Mouse (Mus musculus) MEL (cell line): ENCODE measurements around the gene Vti1b. TPM values are rescaled to one million over a fixed set of nuclear protein-coding genes. Genes with fewer than 3 reads are reported as not detected.

ENCODE experiments used
- DNase-seq: peaks from one replicate; pipeline ENCODE4 v3.0.0; 2011; ENCODE audit warnings: low read depth, low spot score
- H3K27ac ChIP-seq: 2 replicates; pipeline ENCODE4 v1.5.1; 2012; ENCODE audit warnings: low read depth, mild to moderate bottlenecking, control low read depth, low read length, moderate library complexity; ENCODE audit not compliant: control insufficient read depth
- H3K27me3 ChIP-seq, 2 experiments: fragments of 150-350 bp in 1 of 2; sonication (generic) in 1 of 2; 2 replicates each; pipeline ENCODE4 v1.6.1; 2012; ENCODE audit warnings: low read length in 2 of 2, mild to moderate bottlenecking in 2 of 2, improper control_type of control experiment in 1 of 2, moderate library complexity in 1 of 2; ENCODE audit not compliant: insufficient read depth in 2 of 2, control insufficient read depth in 1 of 2
- H3K36me3 ChIP-seq, 2 experiments: 2 replicates each; pipeline ENCODE4 v1.6.1; 2012 to 2014; ENCODE audit warnings: low read length in 2 of 2, improper control_type of control experiment in 1 of 2, inconsistent platforms in 1 of 2, mild to moderate bottlenecking in 1 of 2; ENCODE audit not compliant: insufficient read depth in 2 of 2, control insufficient read depth in 1 of 2
- H3K4me1 ChIP-seq, 2 experiments: fragments of 150-350 bp in 1 of 2; sonication (generic) in 1 of 2; 2 replicates each; pipeline ENCODE4 v1.6.1; 2012; ENCODE audit warnings: low read length in 2 of 2, improper control_type of control experiment in 1 of 2, mild to moderate bottlenecking in 1 of 2; ENCODE audit not compliant: insufficient read depth in 2 of 2, control insufficient read depth in 1 of 2
- H3K4me3 ChIP-seq, 2 experiments: fragments of 150-350 bp in 1 of 2; sonication (generic) in 1 of 2; 2 replicates each; pipeline ENCODE4 v1.5.1; 2012; ENCODE audit warnings: low read depth in 2 of 2, low read length in 2 of 2, mild to moderate bottlenecking in 2 of 2, moderate library complexity in 2 of 2, control low read depth in 1 of 2, improper control_type of control experiment in 1 of 2; ENCODE audit not compliant: control insufficient read depth in 1 of 2, insufficient read depth in 1 of 2
- H3K79me2 ChIP-seq: 2 replicates; pipeline ENCODE4 v1.6.1; 2012; ENCODE audit warnings: mild to moderate bottlenecking, low read length, moderate library complexity; ENCODE audit not compliant: control insufficient read depth, poor library complexity, insufficient read depth
- H3K9ac ChIP-seq: 2 replicates; pipeline ENCODE4 v1.6.1; 2012; ENCODE audit warnings: low read depth, mild to moderate bottlenecking, control low read depth, low read length, moderate library complexity; ENCODE audit not compliant: control insufficient read depth, poor library complexity, severe bottlenecking
- H3K9me3 ChIP-seq: fragments of 150-350 bp; sonication (generic); replicated peaks from 2 replicates; pipeline ENCODE4 v1.6.1; 2012; ENCODE audit warnings: mild to moderate bottlenecking, low read length, improper control_type of control experiment, moderate library complexity; ENCODE audit not compliant: insufficient read depth
- BHLHE40 ChIP-seq: IDR thresholded peaks from 2 replicates; pipeline ENCODE4 v1.6.1; 2012; ENCODE audit warnings: low read depth, mild to moderate bottlenecking, inconsistent platforms, low read length, improper control_type of control experiment, borderline replicate concordance
- CTCF ChIP-seq, 3 experiments: IDR thresholded peaks in 2 of 3; conservative IDR thresholded peaks in 1 of 3; 2 replicates each; pipeline ENCODE4 v1.5.1; 2011 to 2012; ENCODE audit warnings: low read length in 3 of 3, low read depth in 2 of 3, mild to moderate bottlenecking in 2 of 3, improper control_type of control experiment in 1 of 3, inconsistent platforms in 1 of 3, mixed read lengths in 1 of 3, moderate library complexity in 1 of 3; ENCODE audit not compliant: control insufficient read depth in 1 of 3, insufficient read depth in 1 of 3, poor library complexity in 1 of 3, severe bottlenecking in 1 of 3
- GABPA ChIP-seq: IDR thresholded peaks from 2 replicates; pipeline ENCODE4 v1.6.1; 2012; ENCODE audit warnings: low read depth, mild to moderate bottlenecking, inconsistent platforms, low read length, improper control_type of control experiment, moderate library complexity
- MAFK ChIP-seq: IDR thresholded peaks from 2 replicates; pipeline ENCODE4 v1.6.1; 2011; ENCODE audit warnings: low read depth, mild to moderate bottlenecking, low read length, improper control_type of control experiment, borderline replicate concordance
- NRF1 ChIP-seq: IDR thresholded peaks from 2 replicates; pipeline ENCODE4 v1.6.1; 2014; ENCODE audit warnings: low read depth, mild to moderate bottlenecking, inconsistent platforms, low read length, improper control_type of control experiment, moderate library complexity; ENCODE audit not compliant: poor library complexity, insufficient read depth, severe bottlenecking
- POLR2A ChIP-seq, 2 experiments: IDR thresholded peaks; 2 replicates each; pipeline ENCODE4 v1.6.1; 2011 to 2012; ENCODE audit warnings: low read length in 2 of 2, mild to moderate bottlenecking in 2 of 2, control low read depth in 1 of 2, improper control_type of control experiment in 1 of 2, low read depth in 1 of 2, moderate library complexity in 1 of 2; ENCODE audit not compliant: control insufficient read depth in 1 of 2, insufficient read depth in 1 of 2, poor library complexity in 1 of 2
- RAD21 ChIP-seq: IDR thresholded peaks from 2 replicates; pipeline ENCODE4 v1.6.1; 2011; ENCODE audit warnings: mild to moderate bottlenecking, low read depth, low read length, improper control_type of control experiment
- RCOR1 ChIP-seq: IDR thresholded peaks from 2 replicates; pipeline ENCODE4 v1.6.1; 2012; ENCODE audit warnings: low read depth, mild to moderate bottlenecking, inconsistent platforms, low read length, improper control_type of control experiment
- SMC3 ChIP-seq: IDR thresholded peaks from 2 replicates; pipeline ENCODE4 v1.6.1; 2011; ENCODE audit warnings: low read depth, low read length, improper control_type of control experiment
- TCF12 ChIP-seq: IDR thresholded peaks from 2 replicates; pipeline ENCODE4 v1.6.1; 2014; ENCODE audit warnings: low read depth, mild to moderate bottlenecking, inconsistent platforms, low read length, improper control_type of control experiment, moderate library complexity
- UBTF ChIP-seq: IDR thresholded peaks from 2 replicates; pipeline ENCODE4 v1.6.1; 2012; ENCODE audit warnings: low read depth, mild to moderate bottlenecking, inconsistent platforms, low read length, improper control_type of control experiment, moderate library complexity, borderline replicate concordance; ENCODE audit not compliant: insufficient read depth
- ZC3H11A ChIP-seq: IDR thresholded peaks from 2 replicates; pipeline ENCODE4 v1.6.1; 2012; ENCODE audit warnings: low read depth, mild to moderate bottlenecking, inconsistent platforms, low read length, improper control_type of control experiment
- polyA plus RNA-seq, 2 experiments: library from polyadenylated mRNA; stranded (reverse) in 1 of 2; unstranded in 1 of 2; fragments of >175 nt in 1 of 2; fragments of >200 nt in 1 of 2; gene quantifications; 2 replicates each; pipeline versions ENCODE4 v1.2.1 to v1.2.4; 2012; ENCODE audit warnings: low replicate concordance in 2 of 2, low read depth in 1 of 2; ENCODE audit not compliant: insufficient read length in 2 of 2, insufficient read depth in 1 of 2, missing spikeins in 1 of 2
- total RNA-seq: library from RNA; depleted of rRNA; stranded (reverse); fragments of 300-350 nt; gene quantifications from 2 replicates; pipeline ENCODE4 v1.2.3, GENCODE M21; 2012

Vti1b gene
- total and polyA plus RNA-seq, 3 experiments = 54.3 to 69.8 TPM; not detected in 1

DNA sequence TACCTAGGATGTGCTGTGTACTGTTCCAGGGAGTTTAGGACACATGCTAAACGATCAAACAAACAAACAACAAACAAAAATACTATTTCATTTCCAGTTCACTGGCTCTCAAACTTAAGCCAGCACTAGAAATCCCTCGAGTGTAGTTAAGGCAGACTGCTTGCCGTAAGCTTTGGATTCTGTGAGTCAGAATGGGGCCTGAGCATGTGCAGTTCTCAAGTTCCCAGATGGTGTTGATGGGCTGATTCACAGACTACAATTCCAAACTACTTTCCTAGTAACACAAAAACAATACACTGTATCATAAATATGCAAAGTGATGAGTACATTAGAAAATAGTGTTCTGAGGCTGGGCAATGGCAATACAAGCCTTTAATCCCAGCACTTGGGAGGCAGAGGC, 2.0 kb downstream of the Vti1b start:
- DNase-seq = no peak
- no peak overlapping the region for H3K9ac ChIP-seq
- H3K36me3 ChIP-seq = peaks cover 4 to 22% of the 10 kb centered on the region in 2 experiments
- peaks cover 21% of the 10 kb centered on the region for H3K79me2 ChIP-seq
- H3K27me3 ChIP-seq = no peaks in the 10 kb centered on the region
- peaks cover 9 to 10% of the 10 kb centered on the region in 2 experiments for H3K4me1 ChIP-seq
- TF ChIP-seq TCF12 (no peak), RCOR1 (no peak), POLR2A (IDR thresholded peaks at IDR 0.05; ENCODE audit: control insufficient read depth in 1 of 2, insufficient read depth in 1 of 2, low read depth in 1 of 2, low read length in 2 of 2, poor library complexity in 1 of 2) (no peak), MAFK (no peak), ZC3H11A (no peak)
- no peak overlapping the region for H3K4me3 ChIP-seq
- H3K27ac ChIP-seq = no peak overlapping the region
- no peaks in the 10 kb centered on the region for H3K9me3 ChIP-seq

DNA sequence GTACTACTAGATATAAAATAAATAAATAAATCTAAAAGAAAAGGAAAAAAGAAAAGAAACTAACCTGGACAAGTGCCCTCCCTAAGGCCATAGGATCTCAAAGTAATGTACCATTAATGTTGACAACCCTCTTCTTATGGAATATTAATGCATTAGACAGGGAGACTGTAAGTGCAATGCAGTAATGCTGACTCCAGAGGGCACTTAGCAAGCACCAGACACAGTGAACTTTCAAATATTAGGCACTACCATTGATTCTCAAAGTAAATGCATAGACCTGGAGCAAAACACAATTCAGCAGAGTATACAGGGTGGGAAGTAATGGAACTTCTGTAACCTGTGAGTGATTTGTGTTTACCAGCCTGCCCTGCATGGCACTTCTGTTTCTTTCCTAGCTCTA, 3.3 kb downstream of the Vti1b start:
- H3K4me1 ChIP-seq = peaks cover 9 to 10% of the 10 kb centered on the region in 2 experiments
- no peak overlapping the region for H3K27ac ChIP-seq
- TF ChIP-seq CTCF (IDR thresholded peaks at IDR 0.05 in 2 of 3, conservative IDR thresholded peaks at IDR 0.05 in 1 of 3; ENCODE audit: control insufficient read depth in 1 of 3, insufficient read depth in 1 of 3, low read depth in 2 of 3, low read length in 3 of 3, poor library complexity in 1 of 3, severe bottlenecking in 1 of 3) = peak in 1 of 3 experiments; percentile 37; a peak in 2 of 6 replicates
- TF ChIP-seq GABPA = no peak
- TF ChIP-seq BHLHE40 = no peak
- TF ChIP-seq SMC3 = peak; percentile 30; the same call in 1 of the 2 replicates
- 0 out of 2 replicates have a peak, but pooled peaks have one; percentile 3 for TF ChIP-seq RAD21
- no peak overlapping the region for H3K4me3 ChIP-seq
- H3K36me3 ChIP-seq = peaks cover 11 to 19% of the 10 kb centered on the region in 2 experiments
- no peak overlapping the region for H3K9ac ChIP-seq
- H3K9me3 ChIP-seq = no peaks in the 10 kb centered on the region
- peaks cover 21% of the 10 kb centered on the region for H3K79me2 ChIP-seq
- no peaks in the 10 kb centered on the region for H3K27me3 ChIP-seq
- DNase-seq = peak; percentile 18

DNA sequence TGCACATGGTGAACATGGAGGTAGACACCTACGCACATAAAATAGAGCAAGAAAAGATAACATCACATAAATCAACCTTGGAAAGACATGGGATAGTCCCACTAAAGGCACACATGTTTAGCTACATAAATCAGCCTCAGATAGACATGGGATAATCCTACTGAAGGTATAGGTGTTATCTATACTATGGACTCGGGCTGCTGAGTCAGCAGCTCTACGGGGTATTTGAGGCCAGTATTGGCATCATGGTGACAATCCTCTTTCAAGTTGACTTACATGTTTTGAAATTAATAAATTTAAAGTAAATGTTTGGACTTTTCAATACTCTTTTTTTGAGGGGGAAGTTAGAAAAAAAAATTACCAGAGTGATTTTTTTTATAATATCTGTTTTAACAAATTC, 9.6 kb downstream of the Vti1b start:
- Histone ChIP-seq H3K4me3 (no peak overlapping the region), H3K9me3 (no peaks in the 10 kb centered on the region), H3K4me1 (no peaks in the 10 kb centered on the region), H3K9ac (no peak overlapping the region), H3K36me3 (peaks cover 0 to 32% of the 10 kb centered on the region in 2 experiments; a peak in 2 of 4 replicates), H3K27me3 (no peaks in the 10 kb centered on the region), H3K27ac (no peak overlapping the region), H3K79me2 (no peaks in the 10 kb centered on the region)
- no peak for DNase-seq
- no peak for TF ChIP-seq UBTF
- TF ChIP-seq MAFK = peak; percentile 72; the same call in 1 of the 2 replicates
- no peak for TF ChIP-seq NRF1
